Mouse (Mus musculus) MEL (cell line): Measurements from ENCODE around the gene Ovol3. TPM values are rescaled to one million over a fixed set of nuclear protein-coding genes. Genes with fewer than 3 reads are reported as not detected.

Experiments
- DNase-seq: peaks from one replicate; pipeline ENCODE4 v3.0.0; 2011; ENCODE audit warnings: low read depth, low spot score
- H3K27ac ChIP-seq: 2 replicates; pipeline ENCODE4 v1.5.1; 2012; ENCODE audit warnings: low read depth, mild to moderate bottlenecking, control low read depth, low read length, moderate library complexity; ENCODE audit not compliant: control insufficient read depth
- H3K27me3 ChIP-seq, 2 experiments: fragments of 150-350 bp in 1 of 2; sonication (generic) in 1 of 2; 2 replicates each; pipeline ENCODE4 v1.6.1; 2012; ENCODE audit warnings: low read length in 2 of 2, mild to moderate bottlenecking in 2 of 2, improper control_type of control experiment in 1 of 2, moderate library complexity in 1 of 2; ENCODE audit not compliant: insufficient read depth in 2 of 2, control insufficient read depth in 1 of 2
- H3K36me3 ChIP-seq, 2 experiments: 2 replicates each; pipeline ENCODE4 v1.6.1; 2012 to 2014; ENCODE audit warnings: low read length in 2 of 2, improper control_type of control experiment in 1 of 2, inconsistent platforms in 1 of 2, mild to moderate bottlenecking in 1 of 2; ENCODE audit not compliant: insufficient read depth in 2 of 2, control insufficient read depth in 1 of 2
- H3K4me1 ChIP-seq, 2 experiments: fragments of 150-350 bp in 1 of 2; sonication (generic) in 1 of 2; 2 replicates each; pipeline ENCODE4 v1.6.1; 2012; ENCODE audit warnings: low read length in 2 of 2, improper control_type of control experiment in 1 of 2, mild to moderate bottlenecking in 1 of 2; ENCODE audit not compliant: insufficient read depth in 2 of 2, control insufficient read depth in 1 of 2
- H3K4me3 ChIP-seq, 2 experiments: fragments of 150-350 bp in 1 of 2; sonication (generic) in 1 of 2; 2 replicates each; pipeline ENCODE4 v1.5.1; 2012; ENCODE audit warnings: low read depth in 2 of 2, low read length in 2 of 2, mild to moderate bottlenecking in 2 of 2, moderate library complexity in 2 of 2, control low read depth in 1 of 2, improper control_type of control experiment in 1 of 2; ENCODE audit not compliant: control insufficient read depth in 1 of 2, insufficient read depth in 1 of 2
- H3K79me2 ChIP-seq: 2 replicates; pipeline ENCODE4 v1.6.1; 2012; ENCODE audit warnings: mild to moderate bottlenecking, low read length, moderate library complexity; ENCODE audit not compliant: control insufficient read depth, poor library complexity, insufficient read depth
- H3K9ac ChIP-seq: 2 replicates; pipeline ENCODE4 v1.6.1; 2012; ENCODE audit warnings: low read depth, mild to moderate bottlenecking, control low read depth, low read length, moderate library complexity; ENCODE audit not compliant: control insufficient read depth, poor library complexity, severe bottlenecking
- H3K9me3 ChIP-seq: fragments of 150-350 bp; sonication (generic); replicated peaks from 2 replicates; pipeline ENCODE4 v1.6.1; 2012; ENCODE audit warnings: mild to moderate bottlenecking, low read length, improper control_type of control experiment, moderate library complexity; ENCODE audit not compliant: insufficient read depth
- CTCF ChIP-seq, 3 experiments: IDR thresholded peaks in 2 of 3; conservative IDR thresholded peaks in 1 of 3; 2 replicates each; pipeline ENCODE4 v1.5.1; 2011 to 2012; ENCODE audit warnings: low read length in 3 of 3, low read depth in 2 of 3, mild to moderate bottlenecking in 2 of 3, improper control_type of control experiment in 1 of 3, inconsistent platforms in 1 of 3, mixed read lengths in 1 of 3, moderate library complexity in 1 of 3; ENCODE audit not compliant: control insufficient read depth in 1 of 3, insufficient read depth in 1 of 3, poor library complexity in 1 of 3, severe bottlenecking in 1 of 3
- E2F4 ChIP-seq: IDR thresholded peaks from 2 replicates; pipeline ENCODE4 v1.6.1; 2011; ENCODE audit warnings: low read depth, low read length, improper control_type of control experiment, borderline replicate concordance
- GABPA ChIP-seq: IDR thresholded peaks from 2 replicates; pipeline ENCODE4 v1.6.1; 2012; ENCODE audit warnings: low read depth, mild to moderate bottlenecking, inconsistent platforms, low read length, improper control_type of control experiment, moderate library complexity
- GATA1 ChIP-seq: IDR thresholded peaks from 2 replicates; pipeline ENCODE4 v1.6.1; 2011; ENCODE audit warnings: low read depth, low read length, improper control_type of control experiment
- HCFC1 ChIP-seq: IDR thresholded peaks from 2 replicates; pipeline ENCODE4 v1.6.1; 2012; ENCODE audit warnings: low read depth, mild to moderate bottlenecking, inconsistent platforms, low read length, improper control_type of control experiment, moderate library complexity
- JUND ChIP-seq: IDR thresholded peaks from 2 replicates; pipeline ENCODE4 v1.6.1; 2011; ENCODE audit warnings: low read depth, mild to moderate bottlenecking, improper control_type of control experiment, low read length
- MEF2A ChIP-seq: IDR thresholded peaks from 2 replicates; pipeline ENCODE4 v1.6.1; 2014; ENCODE audit warnings: low read depth, mild to moderate bottlenecking, inconsistent platforms, low read length, improper control_type of control experiment; ENCODE audit not compliant: poor library complexity, insufficient replicate concordance, severe bottlenecking; ENCODE audit errors: extremely low read depth
- MXI1 ChIP-seq: IDR thresholded peaks from 2 replicates; pipeline ENCODE4 v1.6.1; 2011; ENCODE audit warnings: mild to moderate bottlenecking, low read depth, low read length, improper control_type of control experiment
- RAD21 ChIP-seq: IDR thresholded peaks from 2 replicates; pipeline ENCODE4 v1.6.1; 2011; ENCODE audit warnings: mild to moderate bottlenecking, low read depth, low read length, improper control_type of control experiment
- RCOR1 ChIP-seq: IDR thresholded peaks from 2 replicates; pipeline ENCODE4 v1.6.1; 2012; ENCODE audit warnings: low read depth, mild to moderate bottlenecking, inconsistent platforms, low read length, improper control_type of control experiment
- TCF12 ChIP-seq: IDR thresholded peaks from 2 replicates; pipeline ENCODE4 v1.6.1; 2014; ENCODE audit warnings: low read depth, mild to moderate bottlenecking, inconsistent platforms, low read length, improper control_type of control experiment, moderate library complexity
- ZC3H11A ChIP-seq: IDR thresholded peaks from 2 replicates; pipeline ENCODE4 v1.6.1; 2012; ENCODE audit warnings: low read depth, mild to moderate bottlenecking, inconsistent platforms, low read length, improper control_type of control experiment
- ZKSCAN1 ChIP-seq: IDR thresholded peaks from 2 replicates; pipeline ENCODE4 v1.6.1; 2012; ENCODE audit warnings: low read depth, mild to moderate bottlenecking, inconsistent platforms, low read length, improper control_type of control experiment, moderate library complexity
- polyA plus RNA-seq, 2 experiments: library from polyadenylated mRNA; stranded (reverse) in 1 of 2; unstranded in 1 of 2; fragments of >175 nt in 1 of 2; fragments of >200 nt in 1 of 2; gene quantifications; 2 replicates each; pipeline versions ENCODE4 v1.2.1 to v1.2.4; 2012; ENCODE audit warnings: low replicate concordance in 2 of 2, low read depth in 1 of 2; ENCODE audit not compliant: insufficient read length in 2 of 2, insufficient read depth in 1 of 2, missing spikeins in 1 of 2
- total RNA-seq: library from RNA; depleted of rRNA; stranded (reverse); fragments of 300-350 nt; gene quantifications from 2 replicates; pipeline ENCODE4 v1.2.3, GENCODE M21; 2012

Gene Ovol3
- total and polyA plus RNA-seq, 3 experiments = 0.17 TPM; not detected in 2

- Histone ChIP-seq H3K36me3 (peaks cover 0 to 2% of the 10 kb centered on the region in 2 experiments; a peak in 1 of 4 replicates), H3K9me3 (no peaks in the 10 kb centered on the region), H3K27me3 (no peaks in the 10 kb centered on the region), H3K4me3 (no peak overlapping the region), H3K79me2 (no peaks in the 10 kb centered on the region), H3K9ac (no peak overlapping the region), H3K27ac (no peak overlapping the region), H3K4me1 (no peaks in the 10 kb centered on the region)
- no peak for TF ChIP-seq E2F4
- TF ChIP-seq GABPA = no peak
- TF ChIP-seq CTCF (IDR thresholded peaks at IDR 0.05 in 2 of 3, conservative IDR thresholded peaks at IDR 0.05 in 1 of 3; ENCODE audit: control insufficient read depth in 1 of 3, insufficient read depth in 1 of 3, low read depth in 2 of 3, low read length in 3 of 3, poor library complexity in 1 of 3, severe bottlenecking in 1 of 3) = no peak
- TF ChIP-seq JUND = no peak
- DNase-seq = no peak
Observed at GRCm38 (mm10) chr7:30224206-30224605, 11.3 kb downstream of the Ovol3 start.

GRCm38 (mm10) chr7:30222205-30222604 lies 13.3 kb downstream of the Ovol3 start:
- H3K79me2 ChIP-seq = no peaks in the 10 kb centered on the region
- no peak overlapping the region for H3K27ac ChIP-seq
- no peak overlapping the region for H3K4me3 ChIP-seq
- H3K9ac ChIP-seq = no peak overlapping the region
- no peaks in the 10 kb centered on the region for H3K27me3 ChIP-seq
- H3K36me3 ChIP-seq = peaks cover 0 to 2% of the 10 kb centered on the region in 2 experiments; a peak in 1 of 4 replicates
- no peaks in the 10 kb centered on the region for H3K4me1 ChIP-seq
- no peaks in the 10 kb centered on the region for H3K9me3 ChIP-seq
- DNase-seq = no peak
- TF ChIP-seq RCOR1 (no peak), RAD21 (no peak), HCFC1 (no peak)

- Histone ChIP-seq H3K9me3 (no peaks in the 10 kb centered on the region), H3K27me3 (no peaks in the 10 kb centered on the region), H3K36me3 (peaks cover 0 to 2% of the 10 kb centered on the region in 2 experiments; a peak in 1 of 4 replicates), H3K27ac (no peak overlapping the region), H3K4me3 (no peak overlapping the region)
- no peak for TF ChIP-seq MEF2A
- no peak for TF ChIP-seq JUND
- no peak for TF ChIP-seq CTCF (IDR thresholded peaks at IDR 0.05 in 2 of 3, conservative IDR thresholded peaks at IDR 0.05 in 1 of 3; ENCODE audit: control insufficient read depth in 1 of 3, insufficient read depth in 1 of 3, low read depth in 2 of 3, low read length in 3 of 3, poor library complexity in 1 of 3, severe bottlenecking in 1 of 3)
- TF ChIP-seq MXI1 = no peak
- no peak for TF ChIP-seq GATA1
- TF ChIP-seq ZKSCAN1 = no peak
- TF ChIP-seq TCF12 = no peak
- no peak for TF ChIP-seq ZC3H11A
- no peak for TF ChIP-seq RCOR1
- TF ChIP-seq, all 39 proteins: peak for 0
- H3K4me1 ChIP-seq = no peaks in the 10 kb centered on the region
- DNase-seq = no peak
- H3K9ac ChIP-seq = no peak overlapping the region
- H3K79me2 ChIP-seq = no peaks in the 10 kb centered on the region
Observed at GRCm38 (mm10) chr7:30221433-30221832, 14.1 kb downstream of the Ovol3 start.
